Mouse (Mus musculus): ENCODE measurements around the gene Gm39653.

DNA sequence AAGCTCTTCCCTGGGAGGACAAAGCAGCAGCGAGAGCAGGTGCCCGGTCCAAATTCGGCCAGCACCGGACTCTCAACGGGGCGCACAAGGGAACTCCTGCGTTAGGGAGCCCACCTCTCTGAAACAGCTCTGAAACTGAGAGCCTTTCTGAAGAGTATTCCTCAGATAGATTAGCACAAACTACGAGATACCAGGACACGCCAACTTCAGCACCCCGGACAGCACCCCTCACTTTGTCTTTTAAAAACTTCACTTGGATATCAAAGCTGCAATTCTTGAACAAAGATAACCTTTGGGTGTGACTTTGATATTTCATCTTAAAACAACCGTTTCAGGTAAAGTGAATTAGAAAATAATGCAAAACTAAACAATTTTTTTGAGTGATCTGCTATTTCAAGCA, 1.2 kb upstream of the Gm39653 start:
- TF ChIP-seq CTCF (IDR thresholded peaks at IDR 0.05; ENCODE audit: low read depth) = no peak
- no peak for TF ChIP-seq EP300 (IDR thresholded peaks at IDR 0.05; ENCODE audit: low read depth)

Measured in liver, postnatal 0 days (tissue).